Mouse (Mus musculus) forebrain, embryonic 14.5 days (tissue): Measurements from ENCODE around the gene Ltbr. TPM values are rescaled to one million over a fixed set of nuclear protein-coding genes. Genes with fewer than 3 reads are reported as not detected.
A peak's percentile ranks its signal among the peaks of the same experiment; 100 is the strongest.
"Not testable (repeated sequence)": the region's sequence is repeated elsewhere in the genome, so short reads cannot be mapped to it uniquely, and the experiment has no call there.

Experiments
- ATAC-seq: fragments of 200-750 bp; cut with Nextera tagmentation; 2 replicates; pipeline ENCODE4 v1.8.0; 2017; ENCODE audit warnings: mild to moderate bottlenecking, moderate library complexity
- DNase-seq: peaks from one replicate; pipeline ENCODE4 v3.0.0-alpha.2; 2015; ENCODE audit warnings: low spot score
- H3K27ac ChIP-seq: fragments of 300-500 bp; sonication (generic); 2 replicates; pipeline ENCODE4 v1.5.1; 2014; ENCODE audit warnings: low read depth, mild to moderate bottlenecking, control low read depth, low read length, moderate library complexity
- H3K27me3 ChIP-seq: fragments of 300-500 bp; sonication (generic); replicated peaks from 2 replicates; pipeline ENCODE4 v1.6.1; 2014; ENCODE audit warnings: low read length, control low read depth, mixed read lengths; ENCODE audit not compliant: control insufficient read depth, insufficient read depth
- H3K36me3 ChIP-seq: fragments of 300-500 bp; sonication (generic); 2 replicates; pipeline ENCODE4 v1.6.1; 2014; ENCODE audit warnings: low read length, control low read depth; ENCODE audit not compliant: control insufficient read depth, insufficient read depth
- H3K4me1 ChIP-seq: fragments of 300-500 bp; sonication (generic); 2 replicates; pipeline ENCODE4 v1.6.1; 2014; ENCODE audit warnings: antibody characterized with exemption, low read length, control low read depth; ENCODE audit not compliant: control insufficient read depth, insufficient read depth
- H3K4me2 ChIP-seq: fragments of 300-500 bp; sonication (generic); 2 replicates; pipeline ENCODE4 v1.6.1; 2014; ENCODE audit warnings: mild to moderate bottlenecking, control low read depth, low read length
- H3K4me3 ChIP-seq: fragments of 300-500 bp; sonication (generic); 2 replicates; pipeline ENCODE4 v1.5.1; 2014; ENCODE audit warnings: low read depth, low read length, control low read depth
- H3K9ac ChIP-seq: fragments of 300-500 bp; sonication (generic); 2 replicates; pipeline ENCODE4 v1.6.1; 2014; ENCODE audit warnings: mild to moderate bottlenecking, low read length, control low read depth, moderate library complexity
- H3K9me3 ChIP-seq: fragments of 300-500 bp; sonication (generic); replicated peaks from 2 replicates; pipeline ENCODE4 v1.6.1; 2016; ENCODE audit warnings: low read length, control low read depth, mixed read lengths; ENCODE audit not compliant: control insufficient read depth
- WGBS: fragments of 180-500 bp; shearing (Covaris S2); extraction: QIAGEN DNeasy Blood & Tissue Kit; methylation state at CpG from one replicate; pipeline ENCODE4 v1.1.7; 2014; 5-methylcytosine and 5-hydroxymethylcytosine counted together
- polyA plus RNA-seq: library from polyadenylated mRNA; unstranded; fragments of >200 nt; fragmentation: Nextera tagmentation; extraction: Ambion mirVana; gene quantifications from 2 replicates; pipeline ENCODE4 v1.2.1, GENCODE M21; 2014

Gene Ltbr
- polyA plus RNA-seq, 1 experiment from 2014 or later: 12.9 TPM

DNA sequence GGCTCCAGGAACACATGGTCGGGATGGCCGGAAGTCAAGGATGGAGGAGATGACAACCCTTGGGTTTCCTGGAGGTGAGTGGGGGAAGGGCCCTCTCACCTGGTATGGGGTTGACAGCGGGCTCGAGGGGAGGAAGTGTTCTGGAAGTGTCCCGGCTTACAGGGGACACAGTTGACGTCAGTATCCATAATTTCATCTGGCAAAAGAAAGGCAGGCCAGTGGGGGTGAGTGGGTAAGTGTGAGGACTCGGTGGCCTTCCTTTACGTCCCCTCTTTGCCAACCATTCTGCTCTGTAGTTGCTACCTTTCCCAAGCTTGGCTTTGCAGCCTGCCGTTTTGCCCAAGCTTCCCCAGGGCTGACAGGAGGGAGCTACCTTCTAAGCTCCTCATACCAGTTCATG lies 1.5 kb downstream of the Ltbr start:
- H3K27me3 ChIP-seq: no peaks in the 10 kb centered on the region; the same call in 1 of the 2 replicates
- no peak overlapping the region for H3K4me2 ChIP-seq
- H3K4me3 ChIP-seq: no peak overlapping the region
- WGBS: 89% methylated on average over 9 of the region's 9 CpGs
- no peak overlapping the region for H3K9ac ChIP-seq
- peaks cover 7% of the 10 kb centered on the region for H3K4me1 ChIP-seq
- no peak overlapping the region for H3K27ac ChIP-seq
- DNase-seq: no peak
- no peaks in the 10 kb centered on the region for H3K9me3 ChIP-seq
- no peak for ATAC-seq
- no peaks in the 10 kb centered on the region for H3K36me3 ChIP-seq

DNA sequence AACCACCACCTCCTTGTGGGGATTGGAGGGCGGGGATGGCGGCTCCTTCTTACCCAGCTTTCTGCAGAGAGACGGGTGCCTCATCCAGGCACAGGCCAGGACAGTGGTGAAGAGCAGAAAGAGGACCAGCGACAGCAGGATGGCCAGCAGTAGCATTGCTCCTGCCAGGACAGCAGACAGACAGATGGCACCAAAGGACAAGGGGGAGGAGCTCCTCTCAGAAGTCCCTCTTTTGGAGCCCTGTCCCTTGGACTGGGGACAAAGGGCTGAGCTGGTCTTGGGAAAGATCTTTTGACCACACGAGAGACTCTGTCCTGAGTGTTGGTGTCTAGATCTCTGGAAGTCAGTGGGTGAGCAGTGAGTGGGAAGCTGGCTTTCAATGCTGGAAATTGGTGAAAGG lies 4.3 kb downstream of the Ltbr start:
- WGBS: 41% methylated on average over 5 of the region's 5 CpGs
- Histone ChIP-seq H3K4me1 (peaks cover 7% of the 10 kb centered on the region), H3K4me3 (no peak overlapping the region), H3K9ac (no peak overlapping the region), H3K9me3 (no peaks in the 10 kb centered on the region), H3K27me3 (no peaks in the 10 kb centered on the region; the same call in 1 of the 2 replicates), H3K27ac (no peak overlapping the region), H3K36me3 (no peaks in the 10 kb centered on the region), H3K4me2 (no peak overlapping the region)
- ATAC-seq: no peak
- no peak for DNase-seq

DNA sequence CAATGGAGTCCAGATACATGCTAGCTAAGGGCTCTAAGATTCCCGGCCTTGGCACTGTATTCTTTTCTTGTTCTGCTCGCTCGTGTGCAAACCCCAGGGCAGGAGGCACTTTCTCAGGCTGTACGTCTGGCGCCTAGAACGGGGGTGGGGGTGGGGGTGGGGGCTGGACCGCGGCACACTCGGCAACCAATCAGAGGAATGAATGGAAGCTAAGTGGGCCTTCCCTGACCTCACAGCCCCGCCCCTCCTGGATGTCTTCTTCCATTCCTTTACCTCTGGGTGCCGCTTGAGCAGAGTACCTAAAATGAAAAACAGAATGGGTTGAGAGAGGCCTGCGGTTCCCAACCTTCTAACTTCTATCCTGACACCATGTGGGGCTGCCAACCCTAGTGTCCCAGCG lies 4.8 kb downstream of the Ltbr start:
- no peak overlapping the region for H3K27ac ChIP-seq
- H3K4me2 ChIP-seq: no peak overlapping the region
- peaks cover 6% of the 10 kb centered on the region for H3K4me1 ChIP-seq
- 8% methylated on average over 13 of the region's 13 CpGs for WGBS
- no peaks in the 10 kb centered on the region for H3K9me3 ChIP-seq
- H3K36me3 ChIP-seq: no peaks in the 10 kb centered on the region
- DNase-seq (no peak), ATAC-seq (peak; percentile 45; the same call in 1 of the 2 replicates)
- H3K27me3 ChIP-seq: no peaks in the 10 kb centered on the region
- no peak overlapping the region for H3K9ac ChIP-seq
- H3K4me3 ChIP-seq: no peak overlapping the region

DNA sequence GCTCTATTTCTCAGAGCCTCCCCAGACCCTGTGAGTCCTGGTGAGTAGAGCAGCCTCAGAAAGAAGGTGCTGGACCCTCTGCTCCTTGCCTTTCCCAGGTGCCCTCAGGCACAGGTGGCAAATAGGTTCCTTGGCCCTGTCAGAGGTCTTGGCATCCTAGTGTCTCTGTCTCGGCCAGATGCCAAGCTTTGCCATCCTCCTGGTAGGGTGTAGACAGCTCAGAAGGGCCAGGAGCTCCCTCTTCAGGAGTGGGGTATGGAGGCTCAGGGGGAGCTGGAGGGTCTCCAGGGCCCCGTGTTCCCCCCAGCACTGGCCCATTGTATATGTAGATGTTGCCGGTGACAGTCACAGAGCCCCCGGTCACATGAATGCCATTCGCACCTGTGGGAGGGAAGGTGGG lies 6.6 kb downstream of the Ltbr start:
- H3K4me2 ChIP-seq: no peak overlapping the region
- H3K4me3 ChIP-seq: no peak overlapping the region
- H3K4me1 ChIP-seq: no peaks in the 10 kb centered on the region
- H3K27ac ChIP-seq: no peak overlapping the region
- H3K9me3 ChIP-seq: no peaks in the 10 kb centered on the region
- WGBS: 89% methylated on average over 5 of the region's 5 CpGs
- H3K36me3 ChIP-seq: no peaks in the 10 kb centered on the region
- no peak for DNase-seq
- no peaks in the 10 kb centered on the region for H3K27me3 ChIP-seq
- ATAC-seq: no peak
- H3K9ac ChIP-seq: no peak overlapping the region

DNA sequence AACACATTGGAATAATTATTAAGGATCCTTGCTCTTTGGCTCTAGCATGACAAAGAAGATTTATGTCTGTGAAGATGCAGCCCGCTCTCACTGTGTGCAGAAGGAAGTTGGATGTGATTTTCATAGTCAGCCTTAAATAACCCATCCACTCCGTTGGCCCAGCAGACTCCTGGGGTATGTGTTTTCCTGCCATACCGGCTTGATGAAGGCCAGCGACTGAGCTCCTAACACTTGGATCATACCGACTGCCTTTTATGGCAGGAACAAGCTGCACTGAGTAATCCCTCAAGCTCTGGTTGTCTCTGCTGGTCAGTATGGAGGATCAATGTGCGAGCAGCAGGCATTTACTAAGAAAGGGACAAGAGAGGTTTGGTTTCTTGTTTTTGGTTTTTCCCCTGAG lies 8.2 kb downstream of the Ltbr start:
- Histone ChIP-seq H3K4me1 (no peaks in the 10 kb centered on the region), H3K4me2 (no peak overlapping the region), H3K9me3 (no peaks in the 10 kb centered on the region), H3K4me3 (no peak overlapping the region), H3K27ac (no peak overlapping the region), H3K36me3 (no peaks in the 10 kb centered on the region), H3K9ac (no peak overlapping the region), H3K27me3 (no peaks in the 10 kb centered on the region)
- ATAC-seq: no peak
- WGBS: 92% methylated on average over 6 of the region's 6 CpGs
- no peak for DNase-seq

DNA sequence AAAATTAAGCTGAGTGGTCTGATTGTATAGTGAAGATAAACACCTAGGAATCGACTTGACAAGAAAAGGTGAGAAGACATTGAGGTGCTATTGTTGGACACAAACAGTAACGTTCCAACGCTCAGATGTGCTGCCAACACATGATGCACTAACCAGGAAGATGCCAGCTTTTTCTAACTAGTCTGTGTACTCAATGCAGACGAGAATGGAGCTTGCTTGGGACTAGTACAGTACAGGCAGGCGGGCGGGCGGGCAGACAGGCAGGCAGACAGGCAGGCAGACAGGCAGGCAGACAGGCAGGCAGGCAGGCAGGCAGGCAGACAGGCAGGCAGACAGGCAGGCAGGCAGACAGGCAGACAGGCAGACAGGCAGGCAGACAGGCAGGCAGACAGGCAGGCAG lies 9.3 kb downstream of the Ltbr start:
- H3K9ac ChIP-seq, DNase-seq, H3K9me3 ChIP-seq, H3K36me3 ChIP-seq, ATAC-seq, H3K4me1 ChIP-seq, H3K4me2 ChIP-seq, H3K4me3 ChIP-seq, H3K27ac ChIP-seq, H3K27me3 ChIP-seq: not testable (repeated sequence)
- 82% methylated on average over 7 of the region's 7 CpGs for WGBS

DNA sequence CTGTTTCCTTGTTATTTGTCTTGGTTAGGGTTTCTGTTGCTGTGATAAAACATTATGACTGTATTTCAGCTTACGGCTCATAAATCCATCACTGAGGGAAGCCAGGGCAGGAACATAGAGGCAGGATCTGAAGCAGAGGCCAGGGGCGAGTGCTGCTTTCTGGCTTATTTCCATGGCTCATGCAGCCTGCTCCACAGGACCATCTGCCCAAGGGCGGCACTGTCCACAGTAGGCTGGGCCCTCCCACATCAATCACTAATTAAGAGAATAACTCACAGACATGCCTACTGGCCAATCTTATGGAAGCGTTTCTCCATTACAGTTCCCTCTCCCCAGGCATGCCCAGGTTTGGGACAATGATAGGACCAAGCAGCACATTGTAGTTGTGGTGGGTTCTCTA lies 10.4 kb downstream of the Ltbr start:
- no peak overlapping the region for H3K4me3 ChIP-seq
- no peak overlapping the region for H3K4me2 ChIP-seq
- DNase-seq: no peak
- H3K27ac ChIP-seq: no peak overlapping the region
- no peaks in the 10 kb centered on the region for H3K4me1 ChIP-seq
- no peak overlapping the region for H3K9ac ChIP-seq
- no peaks in the 10 kb centered on the region for H3K27me3 ChIP-seq
- no peaks in the 10 kb centered on the region for H3K9me3 ChIP-seq
- 65% methylated on average over 4 of the region's 4 CpGs for WGBS
- H3K36me3 ChIP-seq: no peaks in the 10 kb centered on the region
- no peak for ATAC-seq

DNA sequence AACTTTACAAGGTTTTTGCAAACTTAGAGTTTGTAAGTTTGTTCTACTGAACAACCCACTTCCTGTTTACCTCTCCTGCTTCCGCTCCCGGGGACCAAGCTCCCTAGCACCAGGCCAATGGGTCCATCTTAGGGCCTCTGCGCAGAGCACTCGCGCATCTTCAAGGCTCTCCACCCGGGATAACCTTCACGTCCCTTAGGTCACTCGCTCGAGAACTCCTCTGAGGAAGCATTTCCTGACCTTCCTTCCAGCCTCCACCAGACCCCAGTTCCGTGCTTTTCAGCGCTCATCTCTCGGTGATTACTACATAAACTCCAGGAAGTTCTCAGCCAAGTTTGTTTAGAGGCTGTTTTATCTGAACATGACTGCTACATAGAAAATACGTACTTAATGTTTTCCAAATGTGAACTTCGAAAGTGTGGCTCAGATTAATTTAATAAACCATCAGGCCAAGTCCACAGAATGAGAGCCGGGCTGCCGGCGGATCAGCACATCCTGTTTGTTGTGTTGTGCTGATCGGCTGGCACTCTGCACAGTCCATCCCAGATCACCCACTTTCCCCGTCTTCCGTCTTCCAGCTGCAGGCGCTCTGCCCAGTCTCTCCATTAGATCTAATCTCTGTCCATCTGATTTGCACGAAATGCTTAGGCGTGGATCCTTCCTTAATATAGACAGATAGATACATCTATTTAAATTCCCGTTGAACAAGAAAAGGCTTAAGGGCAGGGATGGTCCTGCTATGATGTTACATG lies 11.3 kb downstream of the Ltbr start:
- no peak overlapping the region for H3K4me3 ChIP-seq
- no peaks in the 10 kb centered on the region for H3K4me1 ChIP-seq
- WGBS: 91% methylated on average over 24 of the region's 24 CpGs
- H3K36me3 ChIP-seq: no peaks in the 10 kb centered on the region
- no peaks in the 10 kb centered on the region for H3K9me3 ChIP-seq
- ATAC-seq: no peak
- no peaks in the 10 kb centered on the region for H3K27me3 ChIP-seq
- H3K27ac ChIP-seq: no peak overlapping the region
- no peak overlapping the region for H3K4me2 ChIP-seq
- DNase-seq: no peak
- no peak overlapping the region for H3K9ac ChIP-seq

DNA sequence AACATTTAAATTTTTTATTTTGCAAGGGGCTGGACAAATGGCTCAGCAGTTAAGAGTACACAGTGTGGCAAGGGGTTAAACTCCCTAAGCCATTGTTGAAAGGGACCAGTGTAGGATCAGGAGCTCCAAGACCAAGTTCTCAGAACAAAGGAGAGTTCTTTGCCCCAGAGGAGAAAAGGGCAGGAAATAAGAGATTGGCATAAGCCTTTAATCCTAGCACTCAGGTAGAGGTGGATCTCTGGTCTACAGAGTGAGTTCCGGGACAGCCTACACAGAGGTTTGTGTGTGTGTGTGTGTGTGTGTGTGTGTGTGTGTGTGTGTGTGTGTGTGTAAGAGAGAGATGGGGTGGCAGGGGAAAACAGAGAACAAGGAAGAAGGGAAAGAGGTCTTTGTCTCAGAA lies 12.7 kb downstream of the Ltbr start:
- Histone ChIP-seq H3K4me1 (no peaks in the 10 kb centered on the region), H3K4me3 (no peak overlapping the region), H3K27me3 (no peaks in the 10 kb centered on the region), H3K36me3 (no peaks in the 10 kb centered on the region), H3K9me3 (no peaks in the 10 kb centered on the region), H3K4me2 (no peak overlapping the region), H3K9ac (no peak overlapping the region), H3K27ac (no peak overlapping the region)
- ATAC-seq (no peak), DNase-seq (no peak)
- 68% methylated on average over 1 of the region's 1 CpGs for WGBS
